Mouse (Mus musculus): ENCODE results near the gene Snx6.

GRCm38 (mm10) chr12:54699394-54699793 is 96.1 kb downstream of the Snx6 start:
- TF ChIP-seq GATA1 (IDR thresholded peaks at IDR 0.05; ENCODE audit: low read length) (no peak), TAL1 (IDR thresholded peaks at IDR 0.05; ENCODE audit: low read length) (no peak)
